Mouse (Mus musculus) retina, postnatal 7 days (tissue): ENCODE data around the gene Toe1.

Experiments used
- DNase-seq: peaks from one replicate; pipeline ENCODE4 v3.0.0-alpha.2; 2012; ENCODE audit warnings: low read depth, low spot score

The Toe1 gene

GRCm38 (mm10) chr4:116794273-116794672 lies 13.2 kb downstream of the Toe1 start:
- DNase-seq: no peak

DNA sequence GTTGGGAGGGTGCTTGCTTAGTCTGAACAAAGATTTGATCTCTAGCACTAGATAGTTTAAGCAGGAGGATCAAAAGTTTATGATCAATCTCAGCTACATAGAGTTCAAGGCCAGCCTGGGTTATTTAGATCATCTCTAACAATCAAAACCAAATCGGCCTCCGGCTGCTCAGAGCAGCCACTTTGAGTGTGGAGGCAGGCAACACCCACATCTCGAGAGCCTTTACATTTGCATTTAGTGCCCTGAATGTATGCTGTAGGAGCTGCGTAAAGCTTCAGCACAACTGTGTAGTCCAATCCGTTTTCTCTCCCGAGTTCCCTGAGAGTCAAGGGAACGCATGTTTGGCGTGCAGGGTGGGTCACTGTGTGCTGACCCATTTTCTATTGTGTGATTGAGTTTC lies 15.0 kb downstream of the Toe1 start:
- no peak for DNase-seq

DNA sequence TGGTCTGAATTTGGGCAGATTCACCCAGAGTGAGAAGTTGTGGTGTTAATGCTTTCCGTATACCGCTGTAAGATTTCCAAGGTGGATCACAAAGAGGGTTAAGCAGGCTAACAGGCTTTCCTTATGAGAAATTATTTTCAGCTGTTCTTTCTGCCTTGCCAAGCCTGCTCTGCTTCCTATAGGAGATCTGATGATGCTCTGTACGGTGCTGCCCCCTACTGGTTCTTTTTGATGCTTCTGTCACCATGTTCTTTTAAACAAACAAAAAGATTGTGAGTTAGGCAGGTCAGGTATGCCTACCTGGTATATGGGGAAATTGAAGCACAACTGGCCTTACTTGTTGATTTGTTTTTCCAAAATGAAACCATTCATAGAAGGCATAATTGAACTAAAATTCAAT lies 18.5 kb downstream of the Toe1 start:
- peak; percentile 79 for DNase-seq

- DNase-seq: no peak
These were observed 19.3 kb downstream of the Toe1 start for GRCm38 (mm10) chr4:116787985-116788760.

GRCm38 (mm10) chr4:116786587-116786986 lies 20.9 kb downstream of the Toe1 start:
- no peak for DNase-seq

DNA sequence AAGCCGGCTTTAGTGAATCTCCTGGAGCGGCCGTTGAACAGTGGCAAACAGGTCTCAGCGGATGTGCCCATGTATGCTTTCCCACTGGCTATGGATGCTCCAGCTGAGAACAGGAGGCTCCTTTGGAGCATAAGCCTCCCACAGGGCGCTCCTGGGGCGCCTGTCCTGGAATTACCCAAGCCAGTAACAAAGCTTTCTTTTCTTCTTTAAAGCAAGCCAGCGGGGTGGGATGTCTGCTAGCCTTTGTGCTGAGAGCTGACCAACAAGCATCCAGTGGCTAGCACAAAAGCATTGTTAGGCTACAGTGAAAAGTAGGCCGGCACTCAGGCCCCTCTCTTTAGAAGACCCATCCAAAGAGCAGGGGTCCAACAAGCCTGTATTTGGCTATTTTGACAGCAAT lies 25.3 kb downstream of the Toe1 start:
- no peak for DNase-seq

GRCm38 (mm10) chr4:116781366-116781765 lies 26.1 kb downstream of the Toe1 start:
- DNase-seq: no peak

GRCm38 (mm10) chr4:116780541-116780940 lies 26.9 kb downstream of the Toe1 start:
- DNase-seq: no peak

DNA sequence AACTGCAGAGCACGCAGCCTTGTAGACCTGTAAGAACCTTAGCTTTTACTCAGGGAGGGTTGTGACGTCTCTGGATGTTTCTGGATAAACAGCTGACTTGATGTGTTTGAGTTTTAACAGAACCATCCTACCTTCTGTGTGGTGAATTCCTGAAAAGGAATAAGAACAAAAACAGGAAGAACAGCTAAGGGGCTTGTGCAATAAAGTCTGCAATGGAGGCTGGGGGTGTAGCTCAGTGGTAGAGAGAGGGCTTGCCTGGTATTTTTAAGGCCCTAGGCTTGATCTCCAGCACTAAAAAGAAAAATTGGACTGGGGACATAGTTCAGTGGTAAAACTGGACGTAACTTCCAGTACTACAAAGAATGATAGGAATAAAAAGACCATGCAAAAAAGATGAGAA lies 30.4 kb downstream of the Toe1 start:
- DNase-seq: no peak

- no peak for DNase-seq
These were observed 31.0 kb downstream of the Toe1 start for GRCm38 (mm10) chr4:116776391-116776790.

- no peak for DNase-seq
These were observed 38.4 kb downstream of the Toe1 start for GRCm38 (mm10) chr4:116769060-116769459.

- no peak for DNase-seq
These were observed 38.9 kb downstream of the Toe1 start for GRCm38 (mm10) chr4:116768510-116768909.

GRCm38 (mm10) chr4:116764001-116764400 lies 43.4 kb downstream of the Toe1 start:
- DNase-seq: no peak

DNA sequence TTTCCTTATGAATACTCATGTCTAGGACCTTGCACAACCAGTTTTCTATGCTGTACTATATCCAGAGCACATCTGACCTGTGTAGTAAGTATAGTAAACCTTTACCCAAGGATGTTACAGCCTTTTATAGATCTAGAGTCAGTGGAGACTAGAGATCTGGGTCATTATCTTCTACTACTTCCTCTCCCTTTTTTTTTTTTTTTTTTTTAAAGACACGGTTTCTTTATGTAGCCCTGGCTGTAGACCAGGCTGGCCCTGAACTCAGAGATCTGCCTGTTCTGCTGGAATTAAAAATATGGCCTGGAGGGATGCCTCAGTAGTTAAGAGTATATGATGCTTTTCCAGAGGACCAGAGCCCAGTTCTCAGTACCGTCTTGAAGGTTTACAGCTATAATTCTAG lies 45.5 kb downstream of the Toe1 start:
- DNase-seq: no peak

DNA sequence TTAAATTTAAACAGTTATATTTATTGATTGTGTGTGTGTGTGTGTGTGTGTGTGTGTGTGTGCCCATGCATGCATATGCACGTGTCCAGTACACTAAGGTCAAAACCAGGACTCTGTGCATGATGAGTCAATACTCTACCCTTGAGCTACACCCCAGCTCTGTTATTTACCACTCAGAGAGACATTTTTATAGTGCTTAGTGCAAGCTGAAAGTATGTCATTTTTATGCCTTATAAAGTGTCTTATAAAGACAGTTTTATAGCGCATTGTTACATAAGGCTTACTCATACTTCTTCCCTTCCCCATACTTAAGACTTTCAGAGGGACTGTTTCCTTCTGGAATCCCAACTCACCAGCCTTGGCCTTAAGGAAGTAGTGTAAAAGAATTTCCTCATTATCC lies 57.7 kb downstream of the Toe1 start:
- no peak for DNase-seq
